Mouse (Mus musculus) midbrain, embryonic 10.5 days (tissue): ENCODE data around the gene Mbip. TPM values are rescaled to one million over a fixed set of nuclear protein-coding genes. Genes with fewer than 3 reads are reported as not detected.

ENCODE experiments used
- DNase-seq: peaks from one replicate; pipeline ENCODE4 v3.0.0-alpha.2; 2017; ENCODE audit warnings: low spot score
- H3K27ac ChIP-seq: fragments of 300-500 bp; sonication (generic); replicated peaks from 2 replicates; pipeline ENCODE4 v1.5.1; 2016; ENCODE audit warnings: mild to moderate bottlenecking
- H3K27me3 ChIP-seq: fragments of 300-500 bp; sonication (generic); 2 replicates; pipeline ENCODE4 v1.6.1; 2016; ENCODE audit warnings: low read depth, mild to moderate bottlenecking; ENCODE audit not compliant: poor library complexity, severe bottlenecking
- H3K36me3 ChIP-seq: fragments of 300-500 bp; sonication (generic); 2 replicates; pipeline ENCODE4 v1.6.1; 2016; ENCODE audit warnings: mild to moderate bottlenecking, moderate library complexity
- H3K4me1 ChIP-seq: fragments of 300-500 bp; sonication (generic); 2 replicates; pipeline ENCODE4 v1.6.1; 2016
- H3K4me3 ChIP-seq: fragments of 300-500 bp; sonication (generic); 2 replicates; pipeline ENCODE4 v1.5.1; 2016; ENCODE audit warnings: mild to moderate bottlenecking, moderate library complexity
- H3K9me3 ChIP-seq: fragments of 300-500 bp; sonication (generic); replicated peaks from 2 replicates; pipeline ENCODE4 v1.6.1; 2016; ENCODE audit warnings: mild to moderate bottlenecking
- WGBS: fragments of 180-500 bp; shearing (Covaris S2); methylation state at CpG from one replicate; pipeline ENCODE4 v1.1.7; 2016; 5-methylcytosine and 5-hydroxymethylcytosine counted together
- polyA plus RNA-seq: library from polyadenylated mRNA; unstranded; fragments of >200 nt; fragmentation: Nextera tagmentation; extraction: Ambion mirVana; gene quantifications from 2 replicates; pipeline ENCODE4 v1.2.1, GENCODE M21; 2016

Gene Mbip
- polyA plus RNA-seq, 1 experiment from 2014 or later: 54.0 TPM

- Histone ChIP-seq H3K4me1 (peaks cover 32% of the 10 kb centered on the region), H3K4me3 (peak overlapping the region; percentile 50), H3K36me3 (no peaks in the 10 kb centered on the region), H3K27ac (peak overlapping the region; percentile 75), H3K27me3 (peaks cover 57% of the 10 kb centered on the region), H3K9me3 (no peaks in the 10 kb centered on the region)
- no peak for DNase-seq
- WGBS: 40% methylated on average over 4 of the region's 4 CpGs
These were observed 43.2 kb downstream of the Mbip start for GRCm38 (mm10) chr12:56302321-56303017.

GRCm38 (mm10) chr12:56301487-56302293, 44.0 kb downstream of the Mbip start:
- H3K4me3 ChIP-seq: peak overlapping the region; percentile 50

GRCm38 (mm10) chr12:56299610-56300009, 46.1 kb downstream of the Mbip start:
- no peaks in the 10 kb centered on the region for H3K9me3 ChIP-seq
- H3K27ac ChIP-seq: no peak overlapping the region
- no peaks in the 10 kb centered on the region for H3K36me3 ChIP-seq
- H3K4me1 ChIP-seq: peaks cover 46% of the 10 kb centered on the region
- DNase-seq: no peak
- H3K27me3 ChIP-seq: peaks cover 76% of the 10 kb centered on the region
- H3K4me3 ChIP-seq: no peak overlapping the region
- 60% methylated on average over 3 of the region's 3 CpGs for WGBS

More at GRCm38 (mm10) chr12:56301487-56302293, 44.0 kb downstream of the Mbip start:
- peaks cover 64% of the 10 kb centered on the region for H3K27me3 ChIP-seq
- no peaks in the 10 kb centered on the region for H3K36me3 ChIP-seq
- DNase-seq: peak; percentile 46
- H3K9me3 ChIP-seq: no peaks in the 10 kb centered on the region
- WGBS: 18% methylated on average over 27 of the region's 27 CpGs
- H3K4me1 ChIP-seq: peaks cover 40% of the 10 kb centered on the region
- peak overlapping the region; percentile 75 for H3K27ac ChIP-seq

GRCm38 (mm10) chr12:56298919-56299318, 46.8 kb downstream of the Mbip start:
- Histone ChIP-seq H3K36me3 (no peaks in the 10 kb centered on the region), H3K27me3 (peaks cover 80% of the 10 kb centered on the region), H3K9me3 (no peaks in the 10 kb centered on the region), H3K27ac (no peak overlapping the region), H3K4me1 (peaks cover 46% of the 10 kb centered on the region), H3K4me3 (no peak overlapping the region)
- WGBS: 61% methylated on average over 1 of the region's 1 CpGs
- no peak for DNase-seq

DNA sequence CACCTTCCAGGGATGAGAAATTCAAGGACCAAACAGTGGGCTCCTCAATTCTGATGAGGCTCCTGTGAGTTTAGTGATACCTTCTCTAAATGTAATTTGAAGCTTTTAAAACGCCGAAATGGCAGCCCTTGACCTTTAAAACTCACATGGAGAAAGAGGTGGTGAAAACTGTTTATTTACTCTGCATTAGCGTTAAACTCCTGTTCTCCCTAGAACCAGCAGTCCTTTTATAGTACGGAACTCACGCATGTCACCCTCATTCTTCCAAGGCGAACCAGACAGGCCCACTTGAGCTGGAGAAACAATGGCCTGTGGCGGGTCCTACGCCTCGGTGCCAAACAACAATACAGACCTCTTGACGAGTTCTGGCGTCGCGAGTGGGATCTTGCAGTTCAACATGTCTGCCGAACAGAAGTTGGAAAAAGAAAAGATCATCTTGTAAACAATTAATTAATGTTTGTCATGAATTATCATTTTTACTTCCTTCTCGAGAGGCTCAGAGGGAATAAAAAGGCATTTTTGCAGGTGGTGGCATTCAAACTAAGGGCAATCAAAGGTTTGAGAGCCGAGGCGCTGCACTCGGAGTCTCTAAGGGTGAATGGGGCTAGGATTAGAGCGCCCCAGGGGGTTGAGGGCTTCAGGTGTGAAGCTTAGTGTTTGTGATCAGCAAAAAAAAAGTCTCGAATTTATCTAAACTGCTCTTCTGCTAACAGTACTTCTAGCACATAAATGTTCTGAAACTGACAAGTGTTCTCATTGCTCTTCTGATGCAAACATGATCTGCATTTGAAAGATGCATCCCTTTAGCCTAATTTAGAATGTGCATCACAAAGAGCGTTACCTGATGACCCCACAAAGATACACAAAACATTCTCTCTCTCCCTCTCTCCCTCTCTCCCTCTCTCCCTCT, 47.5 kb downstream of the Mbip start:
- 4% methylated on average over 21 of the region's 21 CpGs for WGBS
- Histone ChIP-seq H3K36me3 (no peaks in the 10 kb centered on the region), H3K9me3 (no peaks in the 10 kb centered on the region), H3K27me3 (peaks cover 80% of the 10 kb centered on the region), H3K27ac (0 out of 2 replicates have a peak overlapping the region, but pooled peaks have one; percentile 42), H3K4me3 (peak overlapping the region; percentile 27), H3K4me1 (peaks cover 46% of the 10 kb centered on the region)
- no peak for DNase-seq

GRCm38 (mm10) chr12:56297099-56297498, 48.6 kb downstream of the Mbip start:
- no peak overlapping the region for H3K27ac ChIP-seq
- H3K9me3 ChIP-seq: no peaks in the 10 kb centered on the region
- peaks cover 41% of the 10 kb centered on the region for H3K4me1 ChIP-seq
- WGBS: 78% methylated on average over 5 of the region's 5 CpGs
- peaks cover 71% of the 10 kb centered on the region for H3K27me3 ChIP-seq
- H3K4me3 ChIP-seq: no peak overlapping the region
- no peak for DNase-seq
- H3K36me3 ChIP-seq: no peaks in the 10 kb centered on the region

GRCm38 (mm10) chr12:56296524-56296923, 49.2 kb downstream of the Mbip start:
- peaks cover 36% of the 10 kb centered on the region for H3K4me1 ChIP-seq
- H3K9me3 ChIP-seq: no peaks in the 10 kb centered on the region
- H3K36me3 ChIP-seq: no peaks in the 10 kb centered on the region
- 25% methylated on average over 6 of the region's 6 CpGs for WGBS
- peaks cover 65% of the 10 kb centered on the region for H3K27me3 ChIP-seq
- no peak for DNase-seq
- H3K27ac ChIP-seq: no peak overlapping the region
- H3K4me3 ChIP-seq: no peak overlapping the region

DNA sequence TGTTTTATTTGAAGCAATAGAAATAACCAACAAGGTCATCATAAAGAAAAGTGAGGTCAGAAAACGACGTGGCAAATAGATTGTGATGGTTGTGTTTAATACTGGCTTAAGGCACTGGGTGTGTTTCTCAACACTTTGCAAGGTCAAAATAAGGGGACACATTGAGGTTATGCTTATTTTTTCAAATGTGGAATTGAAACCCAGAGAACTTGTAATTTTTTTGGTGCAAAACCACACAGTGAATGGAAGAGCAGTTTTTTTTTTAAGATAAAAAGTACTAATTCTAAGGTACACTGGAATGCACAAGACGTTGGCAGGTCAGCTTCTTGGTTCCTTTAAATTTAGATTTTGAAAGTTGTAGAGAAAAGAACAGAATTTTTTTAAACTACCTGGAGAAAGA, 50.5 kb downstream of the Mbip start:
- 80% methylated on average over 3 of the region's 3 CpGs for WGBS
- Histone ChIP-seq H3K4me3 (no peak overlapping the region), H3K27ac (no peak overlapping the region), H3K36me3 (no peaks in the 10 kb centered on the region), H3K9me3 (no peaks in the 10 kb centered on the region), H3K27me3 (peaks cover 52% of the 10 kb centered on the region), H3K4me1 (peaks cover 31% of the 10 kb centered on the region)
- DNase-seq: no peak

GRCm38 (mm10) chr12:56288548-56288947, 57.1 kb downstream of the Mbip start:
- Histone ChIP-seq H3K4me1 (no peaks in the 10 kb centered on the region), H3K27me3 (no peaks in the 10 kb centered on the region), H3K36me3 (no peaks in the 10 kb centered on the region), H3K9me3 (no peaks in the 10 kb centered on the region), H3K4me3 (no peak overlapping the region), H3K27ac (no peak overlapping the region)
- DNase-seq: no peak
- WGBS: 86% methylated on average over 3 of the region's 3 CpGs

DNA sequence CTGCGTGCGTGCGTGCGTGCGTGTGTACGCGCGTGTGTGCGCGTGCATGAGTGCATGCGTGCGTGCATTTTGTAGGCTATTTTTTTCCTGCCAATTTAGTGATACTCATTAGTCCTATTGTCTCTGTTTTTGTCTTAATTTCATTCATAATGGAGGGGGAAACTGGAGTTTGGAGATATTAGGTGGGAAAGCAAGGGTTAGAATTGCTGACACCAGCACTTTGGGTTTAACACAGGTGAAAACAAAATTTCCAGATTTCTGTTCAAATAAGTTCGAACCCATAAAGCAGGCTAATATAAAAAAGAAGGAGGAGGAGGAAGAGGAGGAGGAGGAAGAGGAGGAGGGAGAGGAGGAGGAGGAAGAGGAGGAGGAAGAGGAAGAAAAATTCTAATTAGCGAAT, 58.9 kb downstream of the Mbip start:
- Histone ChIP-seq H3K4me1 (no peaks in the 10 kb centered on the region), H3K4me3 (no peak overlapping the region)
- whole genome bisulfite sequencing: 96% methylated on average over 14 of the region's 14 CpGs

GRCm38 (mm10) chr12:56284210-56284609, 61.5 kb downstream of the Mbip start:
- H3K27me3 ChIP-seq: peaks cover 11% of the 10 kb centered on the region
- WGBS: 78% methylated on average over 2 of the region's 2 CpGs
- no peaks in the 10 kb centered on the region for H3K9me3 ChIP-seq
- H3K27ac ChIP-seq: no peak overlapping the region
- no peaks in the 10 kb centered on the region for H3K36me3 ChIP-seq
- no peak overlapping the region for H3K4me3 ChIP-seq
- no peak for DNase-seq
- H3K4me1 ChIP-seq: no peaks in the 10 kb centered on the region

More for the DNA sequence above, 58.9 kb downstream of the Mbip start:
- DNase-seq: no peak
- Histone ChIP-seq H3K9me3 (no peaks in the 10 kb centered on the region), H3K27me3 (no peaks in the 10 kb centered on the region; the same call in 1 of the 2 replicates), H3K36me3 (no peaks in the 10 kb centered on the region), H3K27ac (no peak overlapping the region)

- H3K27me3 ChIP-seq: peaks cover 24% of the 10 kb centered on the region
- H3K4me1 ChIP-seq: no peaks in the 10 kb centered on the region
- no peaks in the 10 kb centered on the region for H3K9me3 ChIP-seq
- H3K4me3 ChIP-seq: no peak overlapping the region
- WGBS: 85% methylated on average over 3 of the region's 3 CpGs
- no peak for DNase-seq
- H3K36me3 ChIP-seq: no peaks in the 10 kb centered on the region
- H3K27ac ChIP-seq: no peak overlapping the region
These were observed 64.0 kb downstream of the Mbip start for GRCm38 (mm10) chr12:56281649-56282048.
